Mouse (Mus musculus) MEL (cell line): ENCODE measurements around the gene Cxcl2.

ENCODE experiments used
- CTCF ChIP-seq, 3 experiments: IDR thresholded peaks in 2 of 3; conservative IDR thresholded peaks in 1 of 3; 2 replicates each; pipeline ENCODE4 v1.5.1; 2011 to 2012; ENCODE audit warnings: low read length in 3 of 3, low read depth in 2 of 3, mild to moderate bottlenecking in 2 of 3, improper control_type of control experiment in 1 of 3, inconsistent platforms in 1 of 3, mixed read lengths in 1 of 3, moderate library complexity in 1 of 3; ENCODE audit not compliant: control insufficient read depth in 1 of 3, insufficient read depth in 1 of 3, poor library complexity in 1 of 3, severe bottlenecking in 1 of 3
- EP300 ChIP-seq, 2 experiments: IDR thresholded peaks; 2 replicates each; pipeline ENCODE4 v1.6.1; 2011; ENCODE audit warnings: improper control_type of control experiment in 2 of 2, low read length in 2 of 2, low read depth in 1 of 2, mild to moderate bottlenecking in 1 of 2
- GATA1 ChIP-seq: IDR thresholded peaks from 2 replicates; pipeline ENCODE4 v1.6.1; 2011; ENCODE audit warnings: low read depth, low read length, improper control_type of control experiment
- MAX ChIP-seq: IDR thresholded peaks from 2 replicates; pipeline ENCODE4 v1.6.1; 2011; ENCODE audit warnings: low read length, improper control_type of control experiment
- POLR2A ChIP-seq, 2 experiments: IDR thresholded peaks; 2 replicates each; pipeline ENCODE4 v1.6.1; 2011 to 2012; ENCODE audit warnings: low read length in 2 of 2, mild to moderate bottlenecking in 2 of 2, control low read depth in 1 of 2, improper control_type of control experiment in 1 of 2, low read depth in 1 of 2, moderate library complexity in 1 of 2; ENCODE audit not compliant: control insufficient read depth in 1 of 2, insufficient read depth in 1 of 2, poor library complexity in 1 of 2
- RCOR1 ChIP-seq: IDR thresholded peaks from 2 replicates; pipeline ENCODE4 v1.6.1; 2012; ENCODE audit warnings: low read depth, mild to moderate bottlenecking, inconsistent platforms, low read length, improper control_type of control experiment
- UBTF ChIP-seq: IDR thresholded peaks from 2 replicates; pipeline ENCODE4 v1.6.1; 2012; ENCODE audit warnings: low read depth, mild to moderate bottlenecking, inconsistent platforms, low read length, improper control_type of control experiment, moderate library complexity, borderline replicate concordance; ENCODE audit not compliant: insufficient read depth
- USF1 ChIP-seq: IDR thresholded peaks from 2 replicates; pipeline ENCODE4 v1.6.1; 2014; ENCODE audit warnings: low read depth, mild to moderate bottlenecking, inconsistent platforms, low read length, improper control_type of control experiment, moderate library complexity

DNA sequence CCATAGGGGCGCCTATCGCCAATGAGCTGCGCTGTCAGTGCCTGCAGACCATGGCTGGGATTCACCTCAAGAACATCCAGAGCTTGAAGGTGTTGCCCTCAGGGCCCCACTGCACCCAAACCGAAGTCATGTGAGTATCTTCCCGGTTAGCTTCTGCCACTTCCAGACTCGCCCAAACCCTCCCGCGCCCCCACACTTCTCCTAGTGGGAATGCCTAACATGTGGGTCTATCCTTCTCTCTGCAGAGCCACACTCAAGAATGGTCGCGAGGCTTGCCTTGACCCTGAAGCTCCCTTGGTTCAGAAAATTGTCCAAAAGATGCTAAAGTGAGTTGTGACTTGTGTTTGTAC lies 12.2 kb upstream of the Cxcl2 start:
- TF ChIP-seq GATA1: no peak
- TF ChIP-seq UBTF: no peak
- TF ChIP-seq POLR2A (IDR thresholded peaks at IDR 0.05; ENCODE audit: control insufficient read depth in 1 of 2, insufficient read depth in 1 of 2, low read depth in 1 of 2, low read length in 2 of 2, poor library complexity in 1 of 2): no peak
- no peak for TF ChIP-seq CTCF (IDR thresholded peaks at IDR 0.05 in 2 of 3, conservative IDR thresholded peaks at IDR 0.05 in 1 of 3; ENCODE audit: control insufficient read depth in 1 of 3, insufficient read depth in 1 of 3, low read depth in 2 of 3, low read length in 3 of 3, poor library complexity in 1 of 3, severe bottlenecking in 1 of 3)
- no peak for TF ChIP-seq RCOR1
- no peak for TF ChIP-seq MAX
- TF ChIP-seq USF1: no peak
- no peak for TF ChIP-seq EP300 (IDR thresholded peaks at IDR 0.05; ENCODE audit: low read depth in 1 of 2, low read length in 2 of 2)
